Mouse (Mus musculus) hindbrain, embryonic 12.5 days (tissue): ENCODE data around the gene Cyb5rl. TPM values are rescaled to one million over a fixed set of nuclear protein-coding genes. Genes with fewer than 3 reads are reported as not detected.

Experiments used
- ATAC-seq: fragments of 200-750 bp; cut with Nextera tagmentation; 2 replicates; pipeline ENCODE4 v1.8.0; 2017; ENCODE audit warnings: moderate TSS enrichment; ENCODE audit not compliant: low FRiP score
- H3K27ac ChIP-seq: fragments of 300-500 bp; sonication (generic); 2 replicates; pipeline ENCODE4 v1.5.1; 2016; ENCODE audit warnings: mild to moderate bottlenecking
- H3K27me3 ChIP-seq: fragments of 300-500 bp; sonication (generic); 2 replicates; pipeline ENCODE4 v1.6.1; 2016; ENCODE audit warnings: mild to moderate bottlenecking
- H3K36me3 ChIP-seq: fragments of 300-500 bp; sonication (generic); 2 replicates; pipeline ENCODE4 v1.6.1; 2016; ENCODE audit warnings: mild to moderate bottlenecking
- H3K4me1 ChIP-seq: fragments of 300-500 bp; sonication (generic); 2 replicates; pipeline ENCODE4 v1.6.1; 2016
- H3K4me2 ChIP-seq: fragments of 300-500 bp; sonication (generic); replicated peaks from 2 replicates; pipeline ENCODE4 v1.6.1; 2016; ENCODE audit warnings: mild to moderate bottlenecking
- H3K4me3 ChIP-seq: fragments of 300-500 bp; sonication (generic); 2 replicates; pipeline ENCODE4 v1.5.1; 2016; ENCODE audit warnings: mild to moderate bottlenecking
- H3K9ac ChIP-seq: fragments of 300-500 bp; sonication (generic); 2 replicates; pipeline ENCODE4 v1.6.1; 2016; ENCODE audit warnings: mild to moderate bottlenecking, moderate library complexity
- H3K9me3 ChIP-seq: fragments of 300-500 bp; sonication (generic); replicated peaks from 2 replicates; pipeline ENCODE4 v1.6.1; 2016; ENCODE audit warnings: mild to moderate bottlenecking
- WGBS: fragments of 180-500 bp; shearing (Covaris S2); methylation state at CpG from one replicate; pipeline ENCODE4 v1.1.7; 2016; 5-methylcytosine and 5-hydroxymethylcytosine counted together
- polyA plus RNA-seq: library from polyadenylated mRNA; unstranded; fragments of >200 nt; fragmentation: Nextera tagmentation; extraction: Ambion mirVana; gene quantifications from 2 replicates; pipeline ENCODE4 v1.2.1, GENCODE M21; 2016

Cyb5rl gene
- polyA plus RNA-seq = 4.1 and 4.5 TPM in 2 replicates

DNA sequence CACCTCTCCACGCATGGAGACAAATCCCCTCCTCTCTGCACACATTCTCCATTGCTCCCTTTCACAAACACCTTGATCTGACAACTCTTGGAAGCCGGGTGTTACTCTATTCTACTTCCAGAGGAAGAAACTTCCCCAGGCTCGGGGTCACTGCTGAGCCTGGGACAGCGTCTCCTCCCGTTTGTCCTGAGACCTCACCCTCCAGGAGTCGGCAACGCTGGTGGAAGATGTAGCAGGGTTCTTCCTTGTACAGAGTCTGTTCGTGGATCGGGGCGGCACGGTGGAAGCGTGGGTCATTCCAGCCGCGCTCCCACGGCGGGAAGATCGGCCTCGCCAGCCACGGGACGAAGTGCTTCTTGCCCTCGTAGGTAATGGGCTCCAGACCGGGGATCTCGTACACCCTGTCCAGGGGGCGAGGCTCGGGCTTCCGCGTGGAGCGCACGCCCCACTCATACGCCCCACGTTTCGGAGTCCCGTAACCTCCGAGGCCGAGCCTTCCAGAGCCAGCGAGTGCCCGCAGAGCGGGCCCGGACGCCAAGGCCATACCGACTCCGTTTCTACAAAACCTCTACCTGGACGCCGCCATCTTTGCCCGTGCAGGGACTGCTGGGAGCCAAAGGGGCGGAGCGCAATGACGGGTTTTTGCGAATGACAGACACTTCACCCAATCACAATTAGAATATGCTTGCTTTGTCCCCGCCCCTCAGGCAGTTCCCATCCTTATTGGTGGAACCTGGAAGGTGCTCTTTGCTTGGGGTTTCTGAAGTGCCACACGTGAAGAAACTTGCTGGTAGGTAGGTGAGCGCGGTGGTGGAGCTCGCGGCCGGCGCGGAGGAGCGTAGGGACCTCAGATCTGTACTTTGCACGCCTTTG, at the start of gene Cyb5rl, which contains the start of gene Mrpl37:
TSS of gene Cyb5rl (plus strand) at position 737 of the 873 bp plus-strand sequence.
TSS of gene Mrpl37 (minus strand) at position 617 of the 873 bp plus-strand sequence.
- Histone ChIP-seq H3K4me2 (peak within 1 kb of the TSS; percentile 76), H3K27me3 (0 out of 2 replicates have a peak, but pooled peaks cover 5% of the 10 kb centered on the region), H3K36me3 (peaks cover 30% of the 10 kb centered on the region), H3K9me3 (no peaks in the 10 kb centered on the region), H3K9ac (peak within 1 kb of the TSS; percentile 82), H3K4me3 (peak within 1 kb of the TSS; percentile 90), H3K27ac (no peak within 1 kb of the TSS), H3K4me1 (peaks cover 18% of the 10 kb centered on the region)
- WGBS = under 1% methylated on average over 60 of the region's 60 CpGs
- ATAC-seq = peak; percentile 99

DNA sequence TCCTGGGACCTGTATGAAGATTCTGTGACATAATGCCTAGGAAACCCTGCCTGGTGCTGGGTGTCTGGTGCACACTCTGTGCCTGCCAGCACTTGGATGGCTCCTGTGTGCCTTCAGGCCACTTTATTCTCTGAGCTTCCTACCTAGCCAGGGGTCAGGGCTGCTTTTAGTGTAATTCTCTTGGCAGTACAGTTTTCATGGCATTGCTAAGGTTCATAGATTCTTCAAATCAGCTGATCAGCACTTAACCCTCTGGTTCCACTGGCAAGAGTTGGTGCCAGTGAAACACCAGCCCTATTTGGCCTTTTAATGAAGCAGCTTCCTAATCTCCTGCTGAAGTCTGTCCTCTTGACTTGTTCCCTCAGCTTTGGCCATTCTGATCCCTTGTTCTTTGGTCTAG, 49.5 kb upstream of the Cyb5rl start:
- Histone ChIP-seq H3K27me3 (no peaks in the 10 kb centered on the region), H3K27ac (0 out of 2 replicates have a peak overlapping the region, but pooled peaks have one; percentile 7), H3K9me3 (no peaks in the 10 kb centered on the region), H3K4me3 (no peak overlapping the region), H3K9ac (peak overlapping the region; percentile 38; the same call in 1 of the 2 replicates), H3K4me2 (no peak overlapping the region), H3K4me1 (peaks cover 99% of the 10 kb centered on the region), H3K36me3 (0 out of 2 replicates have a peak, but pooled peaks cover 11% of the 10 kb centered on the region)
- ATAC-seq = no peak

DNA sequence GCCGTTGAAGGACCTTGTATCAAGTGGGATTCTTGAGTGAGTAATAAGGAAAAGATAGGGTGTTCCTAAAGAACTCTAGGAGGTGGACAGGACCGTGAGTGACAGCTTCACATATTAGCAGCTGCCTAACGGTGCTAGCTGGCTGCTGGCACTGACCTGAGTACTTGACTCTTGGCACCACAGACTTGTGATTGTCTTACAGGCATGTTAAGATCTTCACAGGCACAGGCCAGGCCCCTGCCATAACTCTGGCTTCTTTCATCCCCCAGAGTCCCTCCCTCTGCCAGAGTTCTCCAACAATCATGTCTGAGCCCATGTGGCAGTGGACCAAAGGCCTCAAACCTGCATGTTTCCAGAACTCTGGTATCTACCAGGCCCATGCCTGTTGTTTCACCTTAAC, 48.3 kb upstream of the Cyb5rl start:
- Histone ChIP-seq H3K36me3 (0 out of 2 replicates have a peak, but pooled peaks cover 6% of the 10 kb centered on the region), H3K9me3 (no peaks in the 10 kb centered on the region), H3K4me3 (no peak overlapping the region), H3K4me1 (peaks cover 100% of the 10 kb centered on the region), H3K27ac (peak overlapping the region; percentile 53), H3K4me2 (no peak overlapping the region), H3K9ac (peak overlapping the region; percentile 19; the same call in 1 of the 2 replicates), H3K27me3 (no peaks in the 10 kb centered on the region)
- 82% methylated on average over 3 of the region's 3 CpGs for WGBS
- ATAC-seq = no peak

DNA sequence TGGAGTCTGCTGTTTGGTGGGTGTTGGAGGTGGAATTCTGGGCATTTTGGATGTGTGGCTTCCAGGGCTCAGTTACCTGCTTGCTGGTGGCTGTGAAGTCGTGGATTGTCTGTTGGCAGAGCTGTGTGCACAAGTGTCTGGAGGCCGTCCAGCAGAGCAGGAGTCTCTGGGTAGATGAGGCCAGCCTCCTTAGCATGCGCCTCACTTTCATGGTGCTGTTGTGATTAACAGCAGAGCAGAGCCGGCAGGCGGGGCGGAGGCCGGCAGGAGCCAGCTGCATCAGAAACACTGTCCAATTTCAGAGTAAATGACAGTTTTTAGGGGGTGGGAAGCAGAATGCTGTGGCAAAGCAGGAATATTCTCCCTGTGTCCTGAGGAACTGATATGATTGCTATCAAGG, 47.8 kb upstream of the Cyb5rl start:
- Histone ChIP-seq H3K4me2 (no peak overlapping the region), H3K4me1 (peaks cover 98% of the 10 kb centered on the region), H3K27me3 (no peaks in the 10 kb centered on the region), H3K4me3 (no peak overlapping the region), H3K36me3 (0 out of 2 replicates have a peak, but pooled peaks cover 6% of the 10 kb centered on the region), H3K27ac (peak overlapping the region; percentile 53), H3K9me3 (no peaks in the 10 kb centered on the region), H3K9ac (peak overlapping the region; percentile 19; the same call in 1 of the 2 replicates)
- no peak for ATAC-seq
- WGBS = 28% methylated on average over 7 of the region's 7 CpGs

DNA sequence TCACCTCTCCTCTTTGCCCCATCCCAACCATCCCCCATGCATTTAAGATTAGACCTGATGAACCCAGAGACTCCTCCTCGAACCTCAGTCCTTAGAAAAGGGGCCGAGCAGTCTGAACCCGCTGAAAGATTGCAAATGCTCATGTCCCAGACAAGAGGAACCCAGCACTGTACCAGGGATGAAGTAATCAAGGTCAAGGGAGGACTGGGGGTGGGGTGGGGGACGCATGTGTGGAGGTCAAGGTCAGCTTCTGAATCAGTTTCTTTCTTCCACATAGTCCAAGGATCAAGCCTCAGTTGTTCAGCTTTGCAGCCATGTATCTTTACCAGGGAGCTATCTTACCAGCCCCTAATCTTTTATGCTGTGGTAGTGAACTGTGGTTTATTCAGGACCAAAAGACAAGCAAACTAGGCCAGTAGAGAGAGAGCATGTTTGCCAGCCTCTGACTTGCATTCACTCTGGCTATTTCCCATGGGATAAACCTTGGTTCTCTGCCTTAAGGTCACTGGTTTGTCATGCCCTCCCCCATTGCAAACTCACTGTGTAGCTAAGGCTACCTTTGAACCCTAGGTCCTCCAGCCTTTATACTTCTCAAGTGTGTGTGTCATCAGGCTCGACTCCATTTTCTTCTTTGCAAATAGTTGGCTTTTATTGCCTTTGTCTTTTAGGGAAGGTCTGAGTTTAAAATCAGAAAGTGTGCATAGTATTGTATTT, 46.3 kb upstream of the Cyb5rl start:
- WGBS = 75% methylated on average over 5 of the region's 5 CpGs
- H3K27me3 ChIP-seq = no peaks in the 10 kb centered on the region
- H3K4me2 ChIP-seq = no peak overlapping the region
- H3K4me1 ChIP-seq = peaks cover 95% of the 10 kb centered on the region
- ATAC-seq = no peak
- H3K36me3 ChIP-seq = no peaks in the 10 kb centered on the region; the same call in 1 of the 2 replicates
- H3K9me3 ChIP-seq = no peaks in the 10 kb centered on the region
- H3K27ac ChIP-seq = peak overlapping the region; percentile 53; the same call in 1 of the 2 replicates
- no peak overlapping the region for H3K9ac ChIP-seq
- no peak overlapping the region for H3K4me3 ChIP-seq

DNA sequence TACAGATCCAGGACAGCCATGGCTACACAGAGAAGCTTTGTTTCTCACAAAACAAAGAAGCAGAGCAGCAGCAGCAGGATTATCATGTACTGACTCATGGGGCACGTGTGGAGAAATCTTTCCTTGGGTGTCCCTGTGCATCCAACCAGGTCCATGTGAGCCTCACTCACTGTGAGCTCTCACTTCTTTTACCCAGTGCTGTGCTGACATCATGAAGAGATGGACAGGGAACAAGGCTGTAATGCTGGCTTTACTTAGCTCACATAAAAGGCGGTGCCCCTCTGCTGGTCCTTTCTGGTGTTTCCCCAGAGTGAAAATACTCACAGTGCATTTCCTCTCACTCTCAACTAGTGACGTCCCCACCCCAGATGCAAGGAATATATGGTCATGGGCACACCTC, 45.3 kb upstream of the Cyb5rl start:
- H3K4me2 ChIP-seq = no peak overlapping the region
- no peak overlapping the region for H3K4me3 ChIP-seq
- WGBS = 70% methylated on average over 3 of the region's 3 CpGs
- no peaks in the 10 kb centered on the region; the same call in 1 of the 2 replicates for H3K36me3 ChIP-seq
- H3K9me3 ChIP-seq = no peaks in the 10 kb centered on the region
- no peak for ATAC-seq
- 0 out of 2 replicates have a peak overlapping the region, but pooled peaks have one; percentile 19 for H3K9ac ChIP-seq
- H3K4me1 ChIP-seq = peaks cover 95% of the 10 kb centered on the region
- H3K27ac ChIP-seq = peak overlapping the region; percentile 36
- H3K27me3 ChIP-seq = no peaks in the 10 kb centered on the region

DNA sequence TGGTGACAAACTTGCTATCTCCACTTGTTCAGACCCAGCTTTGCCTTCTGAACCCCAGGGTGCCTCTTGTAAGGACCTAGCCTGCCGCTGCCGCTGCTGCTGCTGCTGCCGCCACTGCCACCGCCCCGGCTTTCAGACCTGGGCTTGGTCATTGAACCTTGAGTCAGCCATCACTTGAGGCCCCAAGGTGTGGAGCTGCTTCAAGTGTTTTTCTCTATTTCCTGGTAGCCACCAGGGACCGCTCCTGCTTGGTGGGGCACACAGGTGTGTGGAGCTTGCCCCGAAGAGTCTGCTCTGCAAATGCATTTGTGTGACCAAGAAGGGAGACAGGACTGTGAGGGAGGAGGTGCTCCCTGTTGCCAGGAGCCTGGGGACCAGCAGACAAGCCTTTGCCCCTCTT, 41.9 kb upstream of the Cyb5rl start:
- Histone ChIP-seq H3K27me3 (no peaks in the 10 kb centered on the region), H3K27ac (peak overlapping the region; percentile 25; the same call in 1 of the 2 replicates), H3K36me3 (peaks cover 21% of the 10 kb centered on the region), H3K9ac (no peak overlapping the region), H3K9me3 (no peaks in the 10 kb centered on the region), H3K4me1 (peaks cover 62% of the 10 kb centered on the region), H3K4me3 (no peak overlapping the region), H3K4me2 (no peak overlapping the region)
- ATAC-seq = no peak
- WGBS = 86% methylated on average over 7 of the region's 7 CpGs

DNA sequence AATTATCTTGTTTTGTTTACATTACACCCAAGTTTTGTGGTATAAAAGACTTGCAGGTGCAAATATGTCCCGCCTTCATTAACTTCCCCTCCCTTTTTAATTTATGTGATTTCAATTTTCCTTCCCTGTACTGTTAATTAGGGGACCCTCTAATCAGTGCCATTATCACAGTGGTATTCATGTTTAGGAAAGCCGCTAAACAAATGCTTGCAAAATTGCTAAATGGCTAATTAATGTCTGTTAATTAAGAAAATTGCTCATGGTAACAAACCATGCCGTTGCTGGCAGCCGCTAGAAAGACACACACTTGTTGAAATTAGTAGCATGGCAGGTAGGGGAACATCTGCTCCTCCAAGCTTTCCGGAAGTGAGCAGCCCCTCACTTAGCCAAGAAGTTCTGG, 41.4 kb upstream of the Cyb5rl start:
- Histone ChIP-seq H3K4me1 (peaks cover 57% of the 10 kb centered on the region), H3K27ac (no peak overlapping the region), H3K9me3 (no peaks in the 10 kb centered on the region), H3K9ac (no peak overlapping the region), H3K27me3 (no peaks in the 10 kb centered on the region), H3K4me2 (no peak overlapping the region), H3K4me3 (no peak overlapping the region), H3K36me3 (peaks cover 26% of the 10 kb centered on the region)
- 78% methylated on average over 5 of the region's 5 CpGs for WGBS
- no peak for ATAC-seq

DNA sequence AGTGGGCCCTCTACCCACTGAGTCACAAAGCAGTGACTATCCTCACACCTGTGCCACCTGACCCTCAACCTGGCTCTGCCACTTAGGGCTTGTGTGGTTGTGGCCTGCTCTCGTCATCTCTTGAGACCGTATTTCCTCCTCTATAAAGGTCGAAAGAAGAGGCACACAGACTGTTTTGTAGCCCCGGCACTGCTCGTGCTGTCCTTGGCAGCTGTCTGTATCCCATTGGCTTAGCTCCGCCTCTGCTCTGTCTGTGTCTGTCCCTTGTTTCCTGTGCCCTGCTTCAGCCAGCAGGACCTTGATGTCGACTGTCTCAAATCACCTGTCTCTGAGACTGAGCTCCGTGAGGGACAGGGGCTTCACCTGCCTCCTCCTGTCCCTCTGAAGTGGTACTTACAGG, 40.3 kb upstream of the Cyb5rl start:
- Histone ChIP-seq H3K4me2 (no peak overlapping the region), H3K27me3 (no peaks in the 10 kb centered on the region), H3K9me3 (no peaks in the 10 kb centered on the region), H3K4me3 (no peak overlapping the region), H3K4me1 (peaks cover 47% of the 10 kb centered on the region), H3K36me3 (peaks cover 37% of the 10 kb centered on the region), H3K9ac (no peak overlapping the region), H3K27ac (peak overlapping the region; percentile 24; the same call in 1 of the 2 replicates)
- no peak for ATAC-seq
- WGBS = 61% methylated on average over 8 of the region's 8 CpGs

DNA sequence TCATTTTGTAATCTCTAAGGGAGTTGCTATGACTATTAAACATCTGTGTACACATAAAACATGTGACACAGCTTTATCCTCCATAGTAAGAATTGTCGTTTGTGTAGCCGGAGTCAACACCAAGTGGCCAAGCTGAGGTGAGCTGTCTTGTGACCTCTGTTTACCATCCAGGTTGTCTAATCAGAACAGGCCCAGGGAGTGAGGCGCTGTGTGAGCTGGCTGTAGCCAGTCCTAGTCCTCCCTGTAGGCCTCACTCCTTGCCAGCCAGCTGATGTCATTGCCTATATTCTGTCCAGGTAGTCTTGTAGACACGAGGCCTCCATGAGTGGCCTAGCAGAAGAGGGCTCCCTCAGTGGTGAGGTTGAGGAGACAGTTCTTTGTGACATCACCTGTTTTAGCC, 31.1 kb upstream of the Cyb5rl start:
- no peaks in the 10 kb centered on the region for H3K27me3 ChIP-seq
- peaks cover 92% of the 10 kb centered on the region for H3K36me3 ChIP-seq
- H3K4me3 ChIP-seq = no peak overlapping the region
- H3K9ac ChIP-seq = no peak overlapping the region
- H3K4me1 ChIP-seq = peaks cover 13% of the 10 kb centered on the region
- no peak for ATAC-seq
- no peak overlapping the region for H3K27ac ChIP-seq
- H3K9me3 ChIP-seq = no peaks in the 10 kb centered on the region
- no peak overlapping the region for H3K4me2 ChIP-seq
- 89% methylated on average over 4 of the region's 4 CpGs for WGBS

DNA sequence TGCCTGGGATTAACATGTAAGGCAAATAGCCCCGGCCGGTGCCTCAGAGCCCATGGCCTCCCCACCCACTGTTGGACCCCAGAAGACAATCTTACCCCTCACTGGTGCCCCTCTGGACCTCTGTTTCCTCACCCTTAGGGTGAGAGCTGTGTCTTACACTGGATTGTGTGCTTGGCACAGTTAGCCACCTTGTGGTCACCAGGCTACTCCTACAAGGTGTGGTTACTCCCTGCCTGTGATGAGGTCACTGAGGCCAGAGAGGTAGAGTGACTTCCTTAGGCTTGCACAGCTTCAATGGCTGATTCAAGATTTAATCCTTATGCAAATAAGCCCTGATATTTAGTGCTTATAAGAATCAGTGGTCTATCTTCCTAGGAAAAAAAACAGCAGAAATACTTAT, 29.8 kb upstream of the Cyb5rl start:
- Histone ChIP-seq H3K9me3 (no peaks in the 10 kb centered on the region), H3K27ac (no peak overlapping the region), H3K27me3 (no peaks in the 10 kb centered on the region), H3K4me3 (no peak overlapping the region), H3K9ac (no peak overlapping the region), H3K4me2 (no peak overlapping the region), H3K36me3 (peaks cover 92% of the 10 kb centered on the region), H3K4me1 (peaks cover 13% of the 10 kb centered on the region)
- 98% methylated on average over 2 of the region's 2 CpGs for WGBS
- ATAC-seq = no peak

DNA sequence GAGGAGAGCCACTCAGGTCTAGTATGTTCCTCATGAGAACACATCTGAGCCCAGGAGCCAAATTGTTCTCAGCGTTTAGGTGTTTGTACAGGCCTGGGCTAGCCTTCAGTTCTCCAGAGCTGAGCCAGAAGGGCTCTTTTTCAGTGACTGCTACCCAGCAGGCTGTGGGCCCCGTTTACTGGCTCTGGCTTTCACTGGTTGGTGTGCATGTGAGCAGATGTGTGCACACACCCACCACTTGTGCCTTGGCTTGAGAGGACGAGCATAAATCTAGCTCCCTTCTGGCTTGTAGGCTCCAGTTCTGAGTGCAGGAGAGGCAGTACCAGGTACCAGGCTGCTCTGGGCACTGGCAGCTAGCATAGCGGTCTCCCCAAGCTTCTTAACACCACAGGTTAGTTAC, 28.5 kb upstream of the Cyb5rl start:
- Histone ChIP-seq H3K27ac (peak overlapping the region; percentile 62), H3K4me3 (no peak overlapping the region), H3K9ac (no peak overlapping the region), H3K4me1 (peaks cover 13% of the 10 kb centered on the region), H3K27me3 (no peaks in the 10 kb centered on the region), H3K9me3 (no peaks in the 10 kb centered on the region), H3K4me2 (no peak overlapping the region), H3K36me3 (peaks cover 91% of the 10 kb centered on the region)
- 85% methylated on average over 4 of the region's 4 CpGs for WGBS
- ATAC-seq = no peak
